Mouse (Mus musculus): ENCODE results near the gene Gm10324.
"Not testable (repeated sequence)": the region's sequence is repeated elsewhere in the genome, so short reads cannot be mapped to it uniquely, and the experiment has no call there.

Gm10324 gene

DNA sequence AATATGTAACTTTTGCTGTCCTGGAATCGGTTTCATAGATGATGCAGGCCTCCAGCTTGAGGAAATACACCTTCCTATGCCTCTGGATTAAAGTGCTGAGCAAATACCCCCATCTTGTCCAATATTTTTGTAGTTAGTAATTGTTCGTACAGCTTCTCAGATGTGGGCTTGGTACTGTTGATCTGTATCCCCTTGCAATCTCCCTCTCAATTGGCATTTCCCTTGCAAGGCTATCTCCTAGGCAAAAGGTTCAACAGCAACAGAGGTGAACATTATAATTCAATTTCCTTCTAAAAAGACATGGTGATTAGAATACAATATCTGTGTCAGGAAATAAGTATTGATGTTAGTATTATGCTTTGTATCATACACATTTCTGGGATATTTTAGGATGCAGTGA, at the start of gene Gm10324:
TSS of gene Gm10324 (plus strand) at position 301 of the 400 bp plus-strand sequence.
- in situ Hi-C loops (cut with MboI; ENCODE audit: low sequenced_read_pairs): not testable (repeated sequence)
